Comparison of ENCODE assay signal across 7 mouse cellular contexts in the genomic region with DNA sequence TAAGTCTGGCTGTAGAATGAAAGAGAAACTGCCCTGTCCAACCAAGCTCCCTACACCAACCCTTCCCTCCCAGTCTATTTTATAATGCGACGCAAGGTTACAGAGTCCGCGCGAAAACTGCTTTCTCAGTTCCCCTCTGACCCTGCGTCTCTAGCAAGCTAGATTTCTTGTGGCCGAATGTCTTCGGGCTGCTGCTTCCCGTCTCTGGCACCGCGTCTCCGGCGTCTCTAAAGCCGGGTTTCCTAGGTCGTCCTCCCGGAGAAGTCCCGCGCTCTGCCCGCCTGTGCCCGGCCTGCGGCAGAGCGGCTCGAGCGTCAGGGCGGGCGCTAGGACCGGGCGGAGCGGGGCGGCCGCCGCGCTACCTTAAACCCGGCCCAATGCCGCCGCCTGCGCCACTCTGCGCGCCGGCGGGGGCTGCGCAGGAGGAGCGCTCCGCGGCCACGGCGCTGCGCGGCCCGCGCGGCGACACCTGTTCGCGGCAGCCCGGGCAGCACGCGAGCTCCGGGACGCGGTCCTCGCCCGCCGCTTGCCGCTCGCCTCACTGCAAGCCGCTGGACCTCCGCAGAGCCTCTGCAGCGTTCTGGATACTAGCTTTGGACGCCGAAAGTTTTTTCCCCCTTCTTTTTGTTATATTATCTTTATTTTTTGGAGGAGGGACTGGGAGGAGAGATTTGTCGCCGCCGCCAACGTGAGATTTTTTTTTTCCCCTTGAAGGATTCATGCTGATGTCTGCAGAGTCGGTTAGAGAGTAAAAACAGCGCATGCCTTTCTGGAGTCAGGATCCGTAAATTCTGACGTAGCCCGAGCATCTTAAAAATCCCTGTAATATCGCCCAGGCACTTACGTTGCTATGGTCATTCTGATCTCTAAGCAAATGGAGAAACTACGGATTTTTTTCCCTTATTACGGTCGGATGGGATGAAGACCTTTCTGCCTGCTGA. TPM values are rescaled to one million over a fixed set of nuclear protein-coding genes. Genes with fewer than 3 reads are reported as not detected.
DNase-seq lines count a peak whose midpoint lies in the region; ATAC-seq lines count a peak whose summit lies in the region.

No protein-coding gene starts in this region.

- peaks cover 7% of the 10 kb centered on the region for H3K4me1 ChIP-seq in intestine, embryonic 16.5 days (ENCODE audit: control insufficient read depth, insufficient read depth, low read length)

- peak overlapping the region; percentile 97 for H3K27ac ChIP-seq in intestine, embryonic 16.5 days (ENCODE audit: low read length)

- WGBS in intestine, embryonic 16.5 days = under 1% methylated on average over 78 of the region's 85 CpGs

- H3K4me3 ChIP-seq in intestine, embryonic 16.5 days (ENCODE audit: low read length) = peak overlapping the region; percentile 76

- H3K27me3 ChIP-seq in intestine, embryonic 16.5 days (replicated peaks; ENCODE audit: control insufficient read depth, insufficient read depth, low read length) = peaks cover 21% of the 10 kb centered on the region

- H3K9ac ChIP-seq in intestine, embryonic 16.5 days (ENCODE audit: low read depth, low read length) = peak overlapping the region; percentile 88

- intact Hi-C loops in left cerebral cortex, postnatal 4 days (cut with DNase I) = no loop called here

- peak; percentile 83 for ATAC-seq in intestine, embryonic 16.5 days
- ATAC-seq in megakaryocyte-erythroid progenitor cell, adult 5-6 weeks (replicated peaks; ENCODE audit: low FRiP score, low TSS enrichment, poor library complexity, severe bottlenecking) = peak; percentile 74; the same call in 1 of the 2 replicates

- H3K9me3 ChIP-seq in intestine, embryonic 16.5 days (ENCODE audit: control insufficient read depth, low read length) = no peaks in the 10 kb centered on the region

- no peaks in the 10 kb centered on the region for H3K36me3 ChIP-seq in intestine, embryonic 16.5 days (ENCODE audit: control insufficient read depth, insufficient read depth, low read length)

- peak; percentile 87 for DNase-seq in adrenal gland, postnatal 10 days
- peak; percentile 85 for DNase-seq in embryo, embryonic 10 days (ENCODE audit: low spot score)
- peak; percentile 97 for DNase-seq in heart, adult 11 months
- DNase-seq in left cerebral cortex, postnatal 4 days = peak; percentile 75
- peak; percentile 87 for DNase-seq in right cerebral cortex, postnatal 25 days

- H3K4me2 ChIP-seq in intestine, embryonic 16.5 days (ENCODE audit: low read depth, low read length) = peak overlapping the region; percentile 87

RNA-seq across cellular contexts. Expression of a gene that starts 1.8 kb away (rescaled TPM):
- 10 to 100 TPM; 14.7 to 14.8 TPM for total RNA-seq in adrenal gland, postnatal 10 days (2021)
- polyA plus RNA-seq in intestine, embryonic 16.5 days (2015; fragmentation: Nextera tagmentation; extraction: Ambion mirVana) = 14.9 and 16.1 TPM in 2 replicates
- 10 to 100 TPM; 11.8 TPM for total RNA-seq in left cerebral cortex, postnatal 4 days (2021)
- total RNA-seq in megakaryocyte-erythroid progenitor cell, adult 5-6 weeks (2014; fragmentation: Nextera tagmentation) = not detected in 2 replicates
- total RNA-seq in megakaryocyte-erythroid progenitor cell, adult 5-6 weeks (2017) = not detected in 2 replicates

Comparison
In these comparisons a context has a peak if more than half of its experiments do, and no peak if none do; other contexts are left out.
1. Peak in every context shown above with its lines: DNase-seq, ATAC-seq, H3K4me3 ChIP-seq and H3K27ac ChIP-seq.
2. RNA of a gene that starts 1.8 kb away (total RNA-seq): 14.7 to 14.8 TPM in adrenal gland, postnatal 10 days and 11.8 TPM in left cerebral cortex, postnatal 4 days; not detected in megakaryocyte-erythroid progenitor cell, adult 5-6 weeks; every median in the first group is over 10 times any median in the second.